Mouse (Mus musculus): ENCODE results near the gene Erp29.
A peak's percentile ranks its signal among the peaks of the same experiment; 100 is the strongest.

GRCm38 (mm10) chr5:121384757-121385460 lies 67.4 kb downstream of the Erp29 start:
- TF ChIP-seq EP300 (optimal IDR thresholded peaks at IDR 0.05) (peak; percentile 11), CTCF (IDR thresholded peaks at IDR 0.05; ENCODE audit: low read depth) (no peak)

Data from stomach, postnatal 0 days (tissue).